9 mouse cellular contexts compared by ENCODE assay signal in the genomic region with DNA sequence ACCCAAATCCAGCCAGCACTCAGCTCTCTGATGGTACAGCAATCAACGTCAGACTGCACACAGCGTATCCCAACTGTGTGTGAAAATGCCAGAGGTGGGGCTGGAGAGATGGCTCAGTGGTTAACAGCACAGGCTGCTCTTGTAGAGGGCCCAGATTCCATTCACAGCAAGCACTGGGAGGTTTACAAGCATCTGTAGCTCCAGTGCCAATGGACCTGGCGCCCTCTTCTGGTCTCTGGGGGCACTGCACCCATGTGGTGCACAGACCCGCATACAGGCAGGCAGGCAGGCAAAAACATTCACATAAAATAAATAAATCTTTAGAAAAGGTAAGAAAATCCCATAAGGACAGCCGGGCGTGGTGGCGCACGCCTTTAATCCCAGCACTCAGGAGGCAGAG. TPM values are rescaled to one million over a fixed set of nuclear protein-coding genes. Genes with fewer than 3 reads are reported as not detected.
A peak's percentile ranks its signal among the peaks of the same experiment; 100 is the strongest.
DNase-seq lines count a peak whose midpoint lies in the region; ATAC-seq and TF ChIP-seq lines count a peak whose summit lies in the region.
"Had no signal": no experiment of that assay in that cellular context is flagged by ENCODE, and none has a peak within 500 bp of the region (broad histone marks: within the 10 kb centered on the region; RNA-seq: fewer than 3 reads in every experiment).

No protein-coding gene starts in this region.

- H3K36me3 ChIP-seq in intestine, postnatal 0 days (ENCODE audit: control insufficient read depth, insufficient read depth) = no peaks in the 10 kb centered on the region
- no peaks in the 10 kb centered on the region for H3K36me3 ChIP-seq in intestine, embryonic 15.5 days
- H3K36me3 ChIP-seq in CH12.LX (replicated peaks in 1 of 2; ENCODE audit: control insufficient read depth in 1 of 2, insufficient read depth in 1 of 2, low read length in 1 of 2) = peaks cover 0 to 11% of the 10 kb centered on the region in 2 experiments
- no peaks in the 10 kb centered on the region for H3K36me3 ChIP-seq in liver, embryonic 13.5 days
- H3K36me3 ChIP-seq: embryonic facial prominence, embryonic 12.5 days; lung, embryonic 15.5 days had no signal

- dilution Hi-C loops in CH12.LX (cut with MboI; ENCODE audit: extremely low pct_ligation_motif_present, extremely low pct_unique_long_range_greater_than_20kb, low sequenced_read_pairs) = no loop called here

- peak; percentile 9; the same call in 1 of the 2 replicates for ATAC-seq in intestine, postnatal 0 days
- no peak for ATAC-seq in intestine, embryonic 15.5 days
- 0 out of 2 replicates have a peak, but pooled peaks have one; percentile 25 for ATAC-seq in liver, embryonic 13.5 days (ENCODE audit: low read depth)

- no peaks in the 10 kb centered on the region for H3K4me1 ChIP-seq in intestine, postnatal 0 days (replicated peaks; ENCODE audit: control insufficient read depth, insufficient read depth, low read length)
- peaks cover 6% of the 10 kb centered on the region; the same call in 1 of the 2 replicates for H3K4me1 ChIP-seq in intestine, embryonic 15.5 days (replicated peaks)
- H3K4me1 ChIP-seq in CH12.LX (ENCODE audit: control insufficient read depth in 1 of 2, insufficient read depth in 2 of 2) = no peaks in the 10 kb centered on the region
- H3K4me1 ChIP-seq in bone marrow macrophage, adult 2 months (ENCODE audit: control insufficient read depth, insufficient read depth, low read length) = no peaks in the 10 kb centered on the region
- H3K4me1 ChIP-seq in liver, embryonic 13.5 days (replicated peaks) = peaks cover 22% of the 10 kb centered on the region
- H3K4me1 ChIP-seq: embryonic facial prominence, embryonic 12.5 days had no signal

- peak; percentile 75 for TF ChIP-seq CTCF in intestine, postnatal 0 days (IDR thresholded peaks at IDR 0.05; ENCODE audit: low read depth)
- peak in 1 of 2 experiments; percentile 59; a peak in 2 of 4 replicates for TF ChIP-seq CTCF in CH12.LX (conservative IDR thresholded peaks at IDR 0.05 in 1 of 2, IDR thresholded peaks at IDR 0.05 in 1 of 2; ENCODE audit: low read depth in 2 of 2, low read length in 2 of 2)
- peak; percentile 43; the same call in 1 of the 2 replicates for TF ChIP-seq CTCF in bone marrow macrophage, adult 2 months (IDR thresholded peaks at IDR 0.05; ENCODE audit: low read depth, low read length)

- no peaks in the 10 kb centered on the region for H3K79me2 ChIP-seq in CH12.LX (replicated peaks; ENCODE audit: control insufficient read depth, extremely low read depth, insufficient read depth, poor library complexity, severe bottlenecking)

- H3K9ac ChIP-seq in intestine, postnatal 0 days (ENCODE audit: low read depth, low read length) = no peak overlapping the region
- no peak overlapping the region for H3K9ac ChIP-seq in intestine, embryonic 15.5 days
- H3K9ac ChIP-seq in CH12.LX (ENCODE audit: insufficient read depth, low read depth) = no peak overlapping the region
- H3K9ac ChIP-seq in liver, embryonic 13.5 days = no peak overlapping the region
- H3K9ac ChIP-seq: embryonic facial prominence, embryonic 12.5 days; lung, embryonic 15.5 days had no signal

- no peak overlapping the region for H3K4me3 ChIP-seq in intestine, postnatal 0 days (ENCODE audit: low read depth, low read length)
- H3K4me3 ChIP-seq in intestine, embryonic 15.5 days (replicated peaks) = no peak overlapping the region
- no peak overlapping the region for H3K4me3 ChIP-seq in CH12.LX (replicated peaks in 1 of 3; ENCODE audit: low read depth in 2 of 3, low read length in 2 of 3, poor library complexity in 1 of 3)
- H3K4me3 ChIP-seq in bone marrow macrophage, adult 2 months (ENCODE audit: insufficient read depth, low read length) = no peak overlapping the region
- peak overlapping the region; percentile 50 for H3K4me3 ChIP-seq in liver, embryonic 13.5 days (replicated peaks)

- peak; percentile 27 for DNase-seq in CH12.LX (ENCODE audit: extremely low read depth)
- DNase-seq in liver, embryonic 13.5 days = peak; percentile 53
- no peak for DNase-seq in ovary, postnatal 10 days (ENCODE audit: low spot score)
- DNase-seq in yolk sac, embryonic 10.5 days (ENCODE audit: low spot score) = no peak

- in situ Hi-C loops in CH12.LX (cut with MboI; ENCODE audit: low pct_ligation_motif_present, low pct_unique_long_range_greater_than_20kb, low sequenced_read_pairs) = no loop called here

- TF ChIP-seq POLR2A in CH12.LX (IDR thresholded peaks at IDR 0.05; ENCODE audit: low read depth, low read length) = no peak
- no peak for TF ChIP-seq POLR2A in bone marrow macrophage, adult 2 months (IDR thresholded peaks at IDR 0.05; ENCODE audit: borderline replicate concordance, low read depth, low read length)

- WGBS in intestine, postnatal 0 days = 60% methylated on average over 8 of the region's 8 CpGs
- WGBS in intestine, embryonic 15.5 days = 60% methylated on average over 8 of the region's 8 CpGs
- WGBS in liver, embryonic 13.5 days (ENCODE audit: insufficient replicate concordance) = 54% methylated on average over 8 of the region's 8 CpGs

- H3K27ac ChIP-seq in intestine, postnatal 0 days (ENCODE audit: low read depth, low read length) = no peak overlapping the region
- H3K27ac ChIP-seq in intestine, embryonic 15.5 days = no peak overlapping the region
- H3K27ac ChIP-seq in CH12.LX (ENCODE audit: insufficient read depth, low read depth) = no peak overlapping the region
- H3K27ac ChIP-seq in bone marrow macrophage, adult 2 months (ENCODE audit: insufficient read depth, low read depth, low read length) = no peak overlapping the region
- H3K27ac ChIP-seq in liver, embryonic 13.5 days = peak overlapping the region; percentile 64; the same call in 1 of the 2 replicates
- H3K27ac ChIP-seq: embryonic facial prominence, embryonic 12.5 days; lung, embryonic 15.5 days had no signal

- TF ChIP-seq RAD21 in CH12.LX (IDR thresholded peaks at IDR 0.05; ENCODE audit: low read depth, low read length) = peak; percentile 36

- H3K27me3 ChIP-seq in intestine, postnatal 0 days (replicated peaks; ENCODE audit: control insufficient read depth, insufficient read depth, low read length) = no peaks in the 10 kb centered on the region
- H3K27me3 ChIP-seq in intestine, embryonic 15.5 days (replicated peaks) = 0 out of 2 replicates have a peak, but pooled peaks cover 4% of the 10 kb centered on the region
- H3K27me3 ChIP-seq in CH12.LX (replicated peaks) = no peaks in the 10 kb centered on the region
- H3K27me3 ChIP-seq in liver, embryonic 13.5 days = no peaks in the 10 kb centered on the region

- no peak overlapping the region for H3K4me2 ChIP-seq in intestine, postnatal 0 days (replicated peaks; ENCODE audit: low read depth)
- H3K4me2 ChIP-seq in intestine, embryonic 15.5 days (replicated peaks) = no peak overlapping the region
- no peak overlapping the region for H3K4me2 ChIP-seq in CH12.LX (ENCODE audit: insufficient read depth, low read depth, poor library complexity, severe bottlenecking)
- peak overlapping the region; percentile 72 for H3K4me2 ChIP-seq in liver, embryonic 13.5 days

- H3K9me3 ChIP-seq in intestine, postnatal 0 days (ENCODE audit: control insufficient read depth) = no peaks in the 10 kb centered on the region
- H3K9me3 ChIP-seq in intestine, embryonic 15.5 days = peaks cover 3% of the 10 kb centered on the region; the same call in 1 of the 2 replicates
- H3K9me3 ChIP-seq in CH12.LX (replicated peaks; ENCODE audit: low read length) = peaks cover 3% of the 10 kb centered on the region
- 0 out of 2 replicates have a peak, but pooled peaks cover 2% of the 10 kb centered on the region for H3K9me3 ChIP-seq in liver, embryonic 13.5 days (replicated peaks)

- TF ChIP-seq EP300 in CH12.LX (IDR thresholded peaks at IDR 0.05; ENCODE audit: low read length) = no peak

RNA-seq across cellular contexts. Expression of gene Gm36210, which starts 5.1 kb away (rescaled TPM):
- not detected in 2 replicates for polyA plus RNA-seq in intestine, postnatal 0 days (2015; fragmentation: Nextera tagmentation; extraction: Ambion mirVana)
- polyA plus RNA-seq in intestine, embryonic 15.5 days (2015; fragmentation: Nextera tagmentation; extraction: Ambion mirVana) = not detected in 2 replicates
- total RNA-seq in CH12.LX (2012; rRNA removed) = 0.17 TPM in 1 of 2 replicates, not detected in the other
- not detected in 2 replicates for total RNA-seq in CH12.LX (2014; rRNA removed)
- polyA plus RNA-seq in CH12.LX (2012; ENCODE audit: insufficient read length, low read depth) = 0.90 and 1.4 TPM in 2 replicates
- not detected in 2 replicates for polyA plus RNA-seq in bone marrow macrophage, adult 2 months (2012; ENCODE audit: insufficient read depth, insufficient read length, missing spikeins)
- polyA plus RNA-seq in liver, embryonic 13.5 days (2015; fragmentation: Nextera tagmentation; extraction: Ambion mirVana) = 0.07 TPM in 1 of 2 replicates, not detected in the other
- polyA plus RNA-seq: embryonic facial prominence, embryonic 12.5 days; lung, embryonic 15.5 days had no signal

RNA-seq across cellular contexts. Expression of gene Zfp628, which starts 13.8 kb away (rescaled TPM):
- 2.9 TPM in 2 replicates for polyA plus RNA-seq in intestine, postnatal 0 days (2015; fragmentation: Nextera tagmentation; extraction: Ambion mirVana)
- polyA plus RNA-seq in intestine, embryonic 15.5 days (2015; fragmentation: Nextera tagmentation; extraction: Ambion mirVana) = 2.9 and 3.4 TPM in 2 replicates
- 1.9 and 2.2 TPM in 2 replicates for total RNA-seq in CH12.LX (2012; rRNA removed)
- 0.42 and 0.87 TPM in 2 replicates for total RNA-seq in CH12.LX (2014; rRNA removed)
- 7.1 and 9.4 TPM in 2 replicates for polyA plus RNA-seq in CH12.LX (2012; ENCODE audit: insufficient read length, low read depth)
- polyA plus RNA-seq in bone marrow macrophage, adult 2 months (2012; ENCODE audit: insufficient read depth, insufficient read length, missing spikeins) = 7.1 and 8.7 TPM in 2 replicates
- 1.4 and 1.6 TPM in 2 replicates for polyA plus RNA-seq in liver, embryonic 13.5 days (2015; fragmentation: Nextera tagmentation; extraction: Ambion mirVana)

RNA-seq across cellular contexts. Expression of gene Nat14, which starts 20.7 kb away (rescaled TPM):
- 1.5 and 1.9 TPM in 2 replicates for polyA plus RNA-seq in intestine, postnatal 0 days (2015; fragmentation: Nextera tagmentation; extraction: Ambion mirVana)
- polyA plus RNA-seq in intestine, embryonic 15.5 days (2015; fragmentation: Nextera tagmentation; extraction: Ambion mirVana) = 3.0 and 3.5 TPM in 2 replicates
- total RNA-seq in CH12.LX (2012; rRNA removed) (0.63 and 1.3 TPM in 2 replicates), CH12.LX (2014; rRNA removed) (0.27 and 0.88 TPM in 2 replicates)
- polyA plus RNA-seq in CH12.LX (2012; ENCODE audit: insufficient read length, low read depth) = 0.97 and 1.7 TPM in 2 replicates
- 0.78 and 1.6 TPM in 2 replicates for polyA plus RNA-seq in bone marrow macrophage, adult 2 months (2012; ENCODE audit: insufficient read depth, insufficient read length, missing spikeins)
- polyA plus RNA-seq in liver, embryonic 13.5 days (2015; fragmentation: Nextera tagmentation; extraction: Ambion mirVana) = 0.57 and 0.67 TPM in 2 replicates

RNA-seq across cellular contexts. Expression of gene Isoc2a, which starts 24.2 kb away (rescaled TPM):
- 1.3 and 1.6 TPM in 2 replicates for polyA plus RNA-seq in intestine, postnatal 0 days (2015; fragmentation: Nextera tagmentation; extraction: Ambion mirVana)
- 0.68 and 1.0 TPM in 2 replicates for polyA plus RNA-seq in intestine, embryonic 15.5 days (2015; fragmentation: Nextera tagmentation; extraction: Ambion mirVana)
- total RNA-seq in CH12.LX (2012; rRNA removed) (15.3 and 15.4 TPM in 2 replicates), CH12.LX (2014; rRNA removed) (8.4 and 8.6 TPM in 2 replicates)
- polyA plus RNA-seq in CH12.LX (2012; ENCODE audit: insufficient read length, low read depth) = 12.9 and 19.0 TPM in 2 replicates
- polyA plus RNA-seq in bone marrow macrophage, adult 2 months (2012; ENCODE audit: insufficient read depth, insufficient read length, missing spikeins) = 15.5 and 16.4 TPM in 2 replicates
- 0.45 and 0.52 TPM in 2 replicates for polyA plus RNA-seq in liver, embryonic 13.5 days (2015; fragmentation: Nextera tagmentation; extraction: Ambion mirVana)

RNA-seq across cellular contexts. Expression of gene Ssc5d, which starts 24.4 kb away (rescaled TPM):
- polyA plus RNA-seq in intestine, postnatal 0 days (2015; fragmentation: Nextera tagmentation; extraction: Ambion mirVana) = 2.3 and 2.6 TPM in 2 replicates
- polyA plus RNA-seq in intestine, embryonic 15.5 days (2015; fragmentation: Nextera tagmentation; extraction: Ambion mirVana) = 2.7 and 3.5 TPM in 2 replicates
- total RNA-seq in CH12.LX (2012; rRNA removed) = 0.13 and 0.30 TPM in 2 replicates
- 0.08 and 0.09 TPM in 2 replicates for total RNA-seq in CH12.LX (2014; rRNA removed)
- polyA plus RNA-seq in CH12.LX (2012; ENCODE audit: insufficient read length, low read depth) = 1.5 and 1.6 TPM in 2 replicates
- 0.24 TPM in 1 of 2 replicates, not detected in the other for polyA plus RNA-seq in bone marrow macrophage, adult 2 months (2012; ENCODE audit: insufficient read depth, insufficient read length, missing spikeins)
- polyA plus RNA-seq in liver, embryonic 13.5 days (2015; fragmentation: Nextera tagmentation; extraction: Ambion mirVana) = 0.03 and 0.09 TPM in 2 replicates

Comparison
In these comparisons a context has a peak if more than half of its experiments do, and no peak if none do; other contexts are left out.
1. DNase-seq: peak in CH12.LX (single experiment) and liver, embryonic 13.5 days (single experiment); none in ovary, postnatal 10 days (single experiment) and yolk sac, embryonic 10.5 days (single experiment).